19 mouse cellular contexts compared by ENCODE assay signal in the genomic region with DNA sequence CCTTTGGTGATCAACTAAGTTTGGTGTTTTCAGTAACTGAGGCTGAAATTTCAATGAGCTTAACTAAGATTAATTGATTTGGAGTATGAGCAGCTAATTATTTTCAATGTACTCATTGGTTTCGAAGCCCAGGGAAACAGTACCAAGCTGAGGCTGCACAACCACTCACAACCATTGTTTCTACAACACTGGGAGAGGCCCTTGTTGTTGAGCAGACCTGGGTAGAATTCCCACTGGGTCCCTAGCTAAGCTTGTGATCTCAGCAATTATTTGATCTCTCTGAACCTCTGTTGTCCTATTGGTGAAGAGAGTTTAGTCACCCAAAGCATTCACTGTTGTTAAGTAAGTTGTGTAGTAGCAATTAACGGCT.
DNase-seq lines count a peak whose midpoint lies in the region; ATAC-seq lines count a peak whose summit lies in the region.
"Had no signal": no experiment of that assay in that cellular context is flagged by ENCODE, and none has a peak within 500 bp of the region (broad histone marks: within the 10 kb centered on the region; RNA-seq: fewer than 3 reads in every experiment).

No protein-coding gene starts in this region.

- 65% methylated on average over 2 of the region's 2 CpGs for WGBS in hindbrain, embryonic 13.5 days
- 76% methylated on average over 2 of the region's 2 CpGs for WGBS in hindbrain, embryonic 10.5 days
- 53% methylated on average over 2 of the region's 2 CpGs for WGBS in midbrain, embryonic 12.5 days
- WGBS in midbrain, embryonic 16.5 days: 65% methylated on average over 2 of the region's 2 CpGs
- 21% methylated on average over 2 of the region's 2 CpGs for WGBS in forebrain, embryonic 15.5 days
- WGBS in hindbrain, embryonic 16.5 days: 59% methylated on average over 2 of the region's 2 CpGs

- intact Hi-C loops in heart, postnatal 25 days (cut with DNase I): loop anchor here (5.0 kb wide), 1 partner anchor 301 kb away; no protein-coding TSS in a partner anchor

- no peak overlapping the region for H3K4me3 ChIP-seq in hindbrain, embryonic 13.5 days
- H3K4me3 ChIP-seq in hindbrain, embryonic 10.5 days: no peak overlapping the region
- no peak overlapping the region for H3K4me3 ChIP-seq in midbrain, embryonic 12.5 days
- H3K4me3 ChIP-seq in midbrain, embryonic 16.5 days (ENCODE audit: low read depth, low read length): no peak overlapping the region
- no peak overlapping the region for H3K4me3 ChIP-seq in forebrain, embryonic 15.5 days
- no peak overlapping the region for H3K4me3 ChIP-seq in hindbrain, embryonic 16.5 days (ENCODE audit: low read length)
- H3K4me3 ChIP-seq: embryonic facial prominence, embryonic 13.5 days; heart, adult 2 months; heart, embryonic 15.5 days; intestine, embryonic 15.5 days had no signal

- H3K27me3 ChIP-seq in hindbrain, embryonic 13.5 days: no peaks in the 10 kb centered on the region
- no peaks in the 10 kb centered on the region for H3K27me3 ChIP-seq in hindbrain, embryonic 10.5 days (ENCODE audit: insufficient read depth, poor library complexity, severe bottlenecking)
- H3K27me3 ChIP-seq in midbrain, embryonic 12.5 days: 0 out of 2 replicates have a peak, but pooled peaks cover 3% of the 10 kb centered on the region
- H3K27me3 ChIP-seq in midbrain, embryonic 16.5 days (ENCODE audit: control insufficient read depth, insufficient read depth, low read depth, low read length): no peaks in the 10 kb centered on the region
- 0 out of 2 replicates have a peak, but pooled peaks cover 5% of the 10 kb centered on the region for H3K27me3 ChIP-seq in forebrain, embryonic 15.5 days
- H3K27me3 ChIP-seq in hindbrain, embryonic 16.5 days (replicated peaks; ENCODE audit: control insufficient read depth, insufficient read depth, low read length): no peaks in the 10 kb centered on the region
- H3K27me3 ChIP-seq: heart, embryonic 15.5 days; intestine, embryonic 15.5 days had no signal

- H3K9me3 ChIP-seq in hindbrain, embryonic 13.5 days: no peaks in the 10 kb centered on the region
- no peaks in the 10 kb centered on the region for H3K9me3 ChIP-seq in hindbrain, embryonic 10.5 days
- H3K9me3 ChIP-seq in midbrain, embryonic 12.5 days: no peaks in the 10 kb centered on the region
- H3K9me3 ChIP-seq in midbrain, embryonic 16.5 days (replicated peaks; ENCODE audit: control insufficient read depth, low read length, poor library complexity, severe bottlenecking): no peaks in the 10 kb centered on the region
- H3K9me3 ChIP-seq in forebrain, embryonic 15.5 days: no peaks in the 10 kb centered on the region
- H3K9me3 ChIP-seq in hindbrain, embryonic 16.5 days (ENCODE audit: control insufficient read depth, low read length): no peaks in the 10 kb centered on the region
- H3K9me3 ChIP-seq: embryonic facial prominence, embryonic 13.5 days; heart, embryonic 15.5 days; intestine, embryonic 15.5 days had no signal

- no peak overlapping the region for H3K9ac ChIP-seq in hindbrain, embryonic 13.5 days
- no peak overlapping the region for H3K9ac ChIP-seq in midbrain, embryonic 12.5 days (replicated peaks)
- H3K9ac ChIP-seq in midbrain, embryonic 16.5 days (ENCODE audit: low read depth, low read length): no peak overlapping the region
- H3K9ac ChIP-seq in forebrain, embryonic 15.5 days (replicated peaks): no peak overlapping the region
- no peak overlapping the region for H3K9ac ChIP-seq in hindbrain, embryonic 16.5 days (ENCODE audit: low read depth, low read length)
- H3K9ac ChIP-seq: embryonic facial prominence, embryonic 13.5 days; heart, embryonic 15.5 days; intestine, embryonic 15.5 days had no signal

- no peak overlapping the region for H3K4me2 ChIP-seq in hindbrain, embryonic 13.5 days
- no peak overlapping the region for H3K4me2 ChIP-seq in midbrain, embryonic 12.5 days (replicated peaks)
- H3K4me2 ChIP-seq in midbrain, embryonic 16.5 days (ENCODE audit: low read length): no peak overlapping the region
- H3K4me2 ChIP-seq in forebrain, embryonic 15.5 days (replicated peaks): no peak overlapping the region
- H3K4me2 ChIP-seq in hindbrain, embryonic 16.5 days (ENCODE audit: low read length): no peak overlapping the region
- H3K4me2 ChIP-seq: embryonic facial prominence, embryonic 13.5 days; heart, embryonic 11.5 days; heart, embryonic 15.5 days; intestine, embryonic 15.5 days had no signal

- H3K36me3 ChIP-seq in hindbrain, embryonic 13.5 days: no peaks in the 10 kb centered on the region
- H3K36me3 ChIP-seq in hindbrain, embryonic 10.5 days: no peaks in the 10 kb centered on the region
- no peaks in the 10 kb centered on the region for H3K36me3 ChIP-seq in midbrain, embryonic 12.5 days
- H3K36me3 ChIP-seq in midbrain, embryonic 16.5 days (ENCODE audit: control insufficient read depth, insufficient read depth, low read length): no peaks in the 10 kb centered on the region
- no peaks in the 10 kb centered on the region for H3K36me3 ChIP-seq in forebrain, embryonic 15.5 days
- H3K36me3 ChIP-seq in hindbrain, embryonic 16.5 days (ENCODE audit: control insufficient read depth, insufficient read depth, low read length): no peaks in the 10 kb centered on the region
- H3K36me3 ChIP-seq: embryonic facial prominence, embryonic 13.5 days; heart, embryonic 15.5 days; intestine, embryonic 15.5 days had no signal

- H3K4me1 ChIP-seq in hindbrain, embryonic 13.5 days (replicated peaks): peaks cover 26% of the 10 kb centered on the region
- 0 out of 2 replicates have a peak, but pooled peaks cover 5% of the 10 kb centered on the region for H3K4me1 ChIP-seq in hindbrain, embryonic 10.5 days (replicated peaks)
- peaks cover 10% of the 10 kb centered on the region for H3K4me1 ChIP-seq in midbrain, embryonic 12.5 days
- H3K4me1 ChIP-seq in midbrain, embryonic 16.5 days (ENCODE audit: control insufficient read depth, insufficient read depth, low read length): peaks cover 12% of the 10 kb centered on the region; the same call in 1 of the 2 replicates
- peaks cover 20% of the 10 kb centered on the region for H3K4me1 ChIP-seq in forebrain, embryonic 15.5 days
- H3K4me1 ChIP-seq in hindbrain, embryonic 16.5 days (ENCODE audit: control insufficient read depth, insufficient read depth, low read depth, low read length): peaks cover 5% of the 10 kb centered on the region; the same call in 1 of the 2 replicates
- H3K4me1 ChIP-seq: embryonic facial prominence, embryonic 13.5 days; heart, embryonic 15.5 days; intestine, embryonic 15.5 days had no signal

- ATAC-seq in hindbrain, embryonic 13.5 days (ENCODE audit: low FRiP score): peak; percentile 27; the same call in 1 of the 2 replicates
- ATAC-seq in midbrain, embryonic 12.5 days (ENCODE audit: low FRiP score, low read depth): peak; percentile 48; the same call in 1 of the 2 replicates
- ATAC-seq in midbrain, embryonic 16.5 days: no peak
- peak; percentile 54 for ATAC-seq in forebrain, embryonic 15.5 days (replicated peaks)
- peak; percentile 14; the same call in 1 of the 2 replicates for ATAC-seq in hindbrain, embryonic 16.5 days
- ATAC-seq: intestine, embryonic 15.5 days had no signal

- no peak for DNase-seq in hindbrain, embryonic 10.5 days (ENCODE audit: low spot score)
- no peak for DNase-seq in heart, postnatal 25 days (ENCODE audit: low spot score)
- no peak for DNase-seq in lung, postnatal 25 days (ENCODE audit: low spot score)
- DNase-seq: cerebellum, adult 11-12 months; cerebellum, adult 9-10 months; cerebellum, postnatal 25 days; gastrocnemius, postnatal 14 days; heart, adult 2 months; heart, postnatal 14 days; kidney, adult 18-20 months had no signal

- H3K27ac ChIP-seq in hindbrain, embryonic 13.5 days: no peak overlapping the region
- H3K27ac ChIP-seq in hindbrain, embryonic 10.5 days: no peak overlapping the region
- H3K27ac ChIP-seq in midbrain, embryonic 12.5 days (replicated peaks): no peak overlapping the region
- H3K27ac ChIP-seq in midbrain, embryonic 16.5 days (ENCODE audit: low read length): no peak overlapping the region
- H3K27ac ChIP-seq in forebrain, embryonic 15.5 days (replicated peaks): no peak overlapping the region
- no peak overlapping the region; the same call in 1 of the 2 replicates for H3K27ac ChIP-seq in hindbrain, embryonic 16.5 days (ENCODE audit: low read depth, low read length)
- H3K27ac ChIP-seq: embryonic facial prominence, embryonic 13.5 days; heart, adult 2 months; heart, embryonic 15.5 days; intestine, embryonic 15.5 days had no signal
